Mouse (Mus musculus): ENCODE data around the gene Apoc2. TPM values are rescaled to one million over a fixed set of nuclear protein-coding genes. Genes with fewer than 3 reads are reported as not detected.
A peak's percentile ranks its signal among the peaks of the same experiment; 100 is the strongest.

Apoc2 gene
- polyA plus RNA-seq, 2 experiments = 1.2 TPM; not detected in 1

- no peak for TF ChIP-seq POLR2A (IDR thresholded peaks at IDR 0.05; ENCODE audit: borderline replicate concordance, extremely low read depth, insufficient read depth, insufficient read length)
- no peaks in the 10 kb centered on the region for H3K27me3 ChIP-seq (ENCODE audit: control insufficient read depth, insufficient read depth, low read length)
- DNase-seq (ENCODE audit: low spot score) (no peak), ATAC-seq (ENCODE audit: low FRiP score, low read depth) (no peak)
- H3K27ac ChIP-seq (replicated peaks; ENCODE audit: low read depth, low read length) = no peak overlapping the region
- H3K4me2 ChIP-seq (replicated peaks; ENCODE audit: low read depth, low read length, severe bottlenecking) = no peak overlapping the region
- H3K36me3 ChIP-seq (ENCODE audit: control insufficient read depth, insufficient read depth, low read length) = peaks cover 52% of the 10 kb centered on the region
- no peaks in the 10 kb centered on the region for H3K9me3 ChIP-seq (ENCODE audit: control insufficient read depth, low read length)
- H3K4me1 ChIP-seq (ENCODE audit: control insufficient read depth, insufficient read depth, low read length) = no peaks in the 10 kb centered on the region
- no peak overlapping the region for H3K9ac ChIP-seq (ENCODE audit: low read depth, low read length, severe bottlenecking)
- H3K4me3 ChIP-seq (replicated peaks; ENCODE audit: low read length) = no peak overlapping the region
These were observed 45.5 kb downstream of the Apoc2 start for GRCm38 (mm10) chr7:19632275-19632674.

GRCm38 (mm10) chr7:19629361-19629734 is 48.4 kb downstream of the Apoc2 start, which contains the start of gene Relb:
Gene Relb (minus strand): TSS chr7:19629438.
- under 1% methylated on average over 37 of the region's 41 CpGs for WGBS

GRCm38 (mm10) chr7:19628536-19629360 is 49.0 kb downstream of the Apoc2 start:
- Histone ChIP-seq H3K9me3 (ENCODE audit: control insufficient read depth, low read length) (no peaks in the 10 kb centered on the region), H3K9ac (ENCODE audit: low read depth, low read length, severe bottlenecking) (peak overlapping the region; percentile 59), H3K4me1 (ENCODE audit: control insufficient read depth, insufficient read depth, low read length) (no peaks in the 10 kb centered on the region), H3K27me3 (ENCODE audit: control insufficient read depth, insufficient read depth, low read length) (no peaks in the 10 kb centered on the region), H3K27ac (replicated peaks; ENCODE audit: low read depth, low read length) (peak overlapping the region; percentile 79), H3K36me3 (ENCODE audit: control insufficient read depth, insufficient read depth, low read length) (peaks cover 17% of the 10 kb centered on the region), H3K4me3 (replicated peaks; ENCODE audit: low read length) (peak overlapping the region; percentile 75), H3K4me2 (replicated peaks; ENCODE audit: low read depth, low read length, severe bottlenecking) (peak overlapping the region; percentile 93)
- DNase-seq (ENCODE audit: low spot score) (peak; percentile 92), ATAC-seq (ENCODE audit: low FRiP score, low read depth) (peak; percentile 88)
- 3% methylated on average over 49 of the region's 57 CpGs for WGBS
- TF ChIP-seq POLR2A (IDR thresholded peaks at IDR 0.05; ENCODE audit: borderline replicate concordance, extremely low read depth, insufficient read depth, insufficient read length) = no peak

More at GRCm38 (mm10) chr7:19629361-19629734, 48.4 kb downstream of the Apoc2 start, which contains the start of gene Relb:
- no peak for TF ChIP-seq POLR2A (IDR thresholded peaks at IDR 0.05; ENCODE audit: borderline replicate concordance, extremely low read depth, insufficient read depth, insufficient read length)
- ATAC-seq (ENCODE audit: low FRiP score, low read depth) (peak; percentile 77), DNase-seq (ENCODE audit: low spot score) (peak; percentile 81)
- peaks cover 23% of the 10 kb centered on the region for H3K36me3 ChIP-seq (ENCODE audit: control insufficient read depth, insufficient read depth, low read length)
- H3K9me3 ChIP-seq (ENCODE audit: control insufficient read depth, low read length) = no peaks in the 10 kb centered on the region
- no peaks in the 10 kb centered on the region for H3K4me1 ChIP-seq (ENCODE audit: control insufficient read depth, insufficient read depth, low read length)
- peak within 1 kb of the TSS; percentile 75 for H3K4me3 ChIP-seq (replicated peaks; ENCODE audit: low read length)
- peak within 1 kb of the TSS; percentile 79 for H3K27ac ChIP-seq (replicated peaks; ENCODE audit: low read depth, low read length)
- H3K4me2 ChIP-seq (replicated peaks; ENCODE audit: low read depth, low read length, severe bottlenecking) = peak within 1 kb of the TSS; percentile 93
- H3K9ac ChIP-seq (ENCODE audit: low read depth, low read length, severe bottlenecking) = peak within 1 kb of the TSS; percentile 59
- H3K27me3 ChIP-seq (ENCODE audit: control insufficient read depth, insufficient read depth, low read length) = no peaks in the 10 kb centered on the region

- ATAC-seq (ENCODE audit: low FRiP score, low read depth) (no peak), DNase-seq (ENCODE audit: low spot score) (no peak)
- Histone ChIP-seq H3K27me3 (ENCODE audit: control insufficient read depth, insufficient read depth, low read length) (no peaks in the 10 kb centered on the region), H3K9ac (ENCODE audit: low read depth, low read length, severe bottlenecking) (no peak overlapping the region), H3K36me3 (ENCODE audit: control insufficient read depth, insufficient read depth, low read length) (peaks cover 12% of the 10 kb centered on the region), H3K4me1 (ENCODE audit: control insufficient read depth, insufficient read depth, low read length) (no peaks in the 10 kb centered on the region), H3K9me3 (ENCODE audit: control insufficient read depth, low read length) (no peaks in the 10 kb centered on the region), H3K4me2 (replicated peaks; ENCODE audit: low read depth, low read length, severe bottlenecking) (peak overlapping the region; percentile 93), H3K4me3 (replicated peaks; ENCODE audit: low read length) (peak overlapping the region; percentile 75), H3K27ac (replicated peaks; ENCODE audit: low read depth, low read length) (peak overlapping the region; percentile 21; the same call in 1 of the 2 replicates)
- TF ChIP-seq POLR2A (IDR thresholded peaks at IDR 0.05; ENCODE audit: borderline replicate concordance, extremely low read depth, insufficient read depth, insufficient read length) = no peak
- 16% methylated on average over 17 of the region's 17 CpGs for WGBS
These were observed 49.6 kb downstream of the Apoc2 start for GRCm38 (mm10) chr7:19628192-19628535.

- WGBS = 71% methylated on average over 3 of the region's 3 CpGs
- H3K4me2 ChIP-seq (replicated peaks; ENCODE audit: low read depth, low read length, severe bottlenecking) = peak overlapping the region; percentile 93
These were observed 50.0 kb downstream of the Apoc2 start for GRCm38 (mm10) chr7:19627721-19628120.

More at GRCm38 (mm10) chr7:19627721-19628120, 50.0 kb downstream of the Apoc2 start:
- ATAC-seq (ENCODE audit: low FRiP score, low read depth) (no peak), DNase-seq (ENCODE audit: low spot score) (no peak)
- H3K36me3 ChIP-seq (ENCODE audit: control insufficient read depth, insufficient read depth, low read length) = peaks cover 7% of the 10 kb centered on the region
- peak overlapping the region; percentile 75 for H3K4me3 ChIP-seq (replicated peaks; ENCODE audit: low read length)
- no peak overlapping the region for H3K9ac ChIP-seq (ENCODE audit: low read depth, low read length, severe bottlenecking)
- no peak overlapping the region for H3K27ac ChIP-seq (replicated peaks; ENCODE audit: low read depth, low read length)
- no peaks in the 10 kb centered on the region for H3K4me1 ChIP-seq (ENCODE audit: control insufficient read depth, insufficient read depth, low read length)
- TF ChIP-seq POLR2A (IDR thresholded peaks at IDR 0.05; ENCODE audit: borderline replicate concordance, extremely low read depth, insufficient read depth, insufficient read length) = no peak
- H3K9me3 ChIP-seq (ENCODE audit: control insufficient read depth, low read length) = no peaks in the 10 kb centered on the region
- no peaks in the 10 kb centered on the region for H3K27me3 ChIP-seq (ENCODE audit: control insufficient read depth, insufficient read depth, low read length)
